Mouse (Mus musculus) kidney, adult 2 months (tissue): ENCODE data around the gene Fasn.

ENCODE experiments used
- CTCF ChIP-seq: fragments of 200-500 bp; conservative IDR thresholded peaks from 2 replicates; pipeline ENCODE4 v1.5.1; 2011; ENCODE audit warnings: low read depth, mild to moderate bottlenecking, control low read depth, low read length, moderate library complexity, mixed read lengths; ENCODE audit not compliant: insufficient read depth, insufficient read length
- POLR2A ChIP-seq: fragments of 200-500 bp; IDR thresholded peaks from one replicate; pipeline ENCODE4 v1.6.1; 2011; ENCODE audit warnings: low read depth, low read length, control low read depth

GRCm38 (mm10) chr11:120821076-120821922, 3.0 kb downstream of the Fasn start:
- TF ChIP-seq POLR2A (no peak), CTCF (no peak)
